Comparison of ENCODE assay signal across 10 mouse cellular contexts in genomic region chr1:22245748-22246147, GRCm38 (mm10).
"Had no signal": no experiment of that assay in that cellular context is flagged by ENCODE, and none has a peak within 500 bp of the region (broad histone marks: within the 10 kb centered on the region; RNA-seq: fewer than 3 reads in every experiment).

No protein-coding gene starts in this region.

- ATAC-seq: liver, postnatal 0 days; lung, postnatal 0 days; midbrain, embryonic 13.5 days; midbrain, embryonic 15.5 days had no signal

- DNase-seq: liver, postnatal 0 days; lung, adult 2 months; lung, postnatal 14 days; lung, postnatal 36 days; thymus, adult 18-20 months; thymus, postnatal 14 days; thymus, postnatal 36 days had no signal
